Mouse (Mus musculus): ENCODE results near the gene Rufy4. TPM values are rescaled to one million over a fixed set of nuclear protein-coding genes. Genes with fewer than 3 reads are reported as not detected.
"Not testable (repeated sequence)": the region's sequence is repeated elsewhere in the genome, so short reads cannot be mapped to it uniquely, and the experiment has no call there.

Rufy4 gene
- total RNA-seq, 2 experiments from 2014 or later: 1.4 to 1.5 TPM

- DNase-seq: no peak
- intact Hi-C loops (cut with DNase I): no loop called here
These were observed 10.1 kb downstream of the Rufy4 start for GRCm38 (mm10) chr1:74135326-74135950.

- no peak for DNase-seq
- intact Hi-C loops (cut with DNase I): no loop called here
These were observed 14.1 kb downstream of the Rufy4 start for GRCm38 (mm10) chr1:74139415-74139814.

- intact Hi-C loops (cut with DNase I): no loop called here
These were observed 16.4 kb downstream of the Rufy4 start for GRCm38 (mm10) chr1:74141781-74142180.

GRCm38 (mm10) chr1:74149106-74149885, 24.0 kb downstream of the Rufy4 start:
- no peak for DNase-seq
- intact Hi-C loops (cut with DNase I): no loop called here

More at GRCm38 (mm10) chr1:74141781-74142180, 16.4 kb downstream of the Rufy4 start:
- no peak for DNase-seq

GRCm38 (mm10) chr1:74150101-74150500, 24.8 kb downstream of the Rufy4 start:
- intact Hi-C loops (cut with DNase I): no loop called here
- no peak for DNase-seq

GRCm38 (mm10) chr1:74151091-74151490, 25.8 kb downstream of the Rufy4 start:
- intact Hi-C loops (cut with DNase I): no loop called here
- no peak for DNase-seq

- intact Hi-C loops (cut with DNase I): no loop called here
- DNase-seq: no peak
These were observed 28.3 kb downstream of the Rufy4 start, which contains the start of gene Cxcr2 for GRCm38 (mm10) chr1:74153461-74154184. TSS of gene Cxcr2 (plus strand) at chr1:74153989.

- DNase-seq: no peak
- intact Hi-C loops (cut with DNase I): no loop called here
These were observed 30.2 kb downstream of the Rufy4 start for GRCm38 (mm10) chr1:74155435-74156012.

GRCm38 (mm10) chr1:74156381-74156910, 31.1 kb downstream of the Rufy4 start:
- DNase-seq: no peak
- intact Hi-C loops (cut with DNase I): no loop called here

- intact Hi-C loops (cut with DNase I); DNase-seq: not testable (repeated sequence)
These were observed 34.3 kb downstream of the Rufy4 start for GRCm38 (mm10) chr1:74159613-74160012.

GRCm38 (mm10) chr1:74160036-74160435, 34.7 kb downstream of the Rufy4 start:
- no peak for DNase-seq
- intact Hi-C loops (cut with DNase I): no loop called here

- DNase-seq: no peak
- intact Hi-C loops (cut with DNase I): no loop called here
These were observed 41.8 kb downstream of the Rufy4 start for GRCm38 (mm10) chr1:74167136-74167535.

GRCm38 (mm10) chr1:74169721-74170120, 44.4 kb downstream of the Rufy4 start:
- intact Hi-C loops (cut with DNase I): no loop called here
- no peak for DNase-seq

GRCm38 (mm10) chr1:74172722-74173121, 47.4 kb downstream of the Rufy4 start:
- DNase-seq: no peak
- intact Hi-C loops (cut with DNase I): no loop called here

- DNase-seq: no peak
- intact Hi-C loops (cut with DNase I): no loop called here
These were observed 50.4 kb downstream of the Rufy4 start for GRCm38 (mm10) chr1:74175731-74176130.

GRCm38 (mm10) chr1:74178618-74179017, 53.3 kb downstream of the Rufy4 start:
- intact Hi-C loops (cut with DNase I): no loop called here
- no peak for DNase-seq

GRCm38 (mm10) chr1:74179624-74180408, 54.5 kb downstream of the Rufy4 start:
- intact Hi-C loops (cut with DNase I): no loop called here
- peak in 1 of 2 experiments; percentile 11 for DNase-seq

- DNase-seq: no peak
- intact Hi-C loops (cut with DNase I): no loop called here
These were observed 56.1 kb downstream of the Rufy4 start for GRCm38 (mm10) chr1:74181462-74181861.

- intact Hi-C loops (cut with DNase I): no loop called here
- DNase-seq: no peak
These were observed 57.7 kb downstream of the Rufy4 start for GRCm38 (mm10) chr1:74183006-74183405.

GRCm38 (mm10) chr1:74190471-74190870, 65.1 kb downstream of the Rufy4 start:
- intact Hi-C loops (cut with DNase I): no loop called here

More at GRCm38 (mm10) chr1:74190471-74190870, 65.1 kb downstream of the Rufy4 start:
- DNase-seq: no peak
